Mouse (Mus musculus) C2C12 (cell line): ENCODE measurements around the gene Grhpr. TPM values are rescaled to one million over a fixed set of nuclear protein-coding genes. Genes with fewer than 3 reads are reported as not detected.

ENCODE experiments used
- H3K27me3 ChIP-seq: one replicate; pipeline ENCODE4 v1.6.1; 2011; ENCODE audit not compliant: control insufficient read depth, insufficient read depth, insufficient read length
- H3K36me3 ChIP-seq: one replicate; pipeline ENCODE4 v1.6.1; 2011; ENCODE audit not compliant: control insufficient read depth, insufficient read depth
- H3K4me3 ChIP-seq: one replicate; pipeline ENCODE4 v1.5.1; 2011; ENCODE audit warnings: mild to moderate bottlenecking, control low read depth; ENCODE audit not compliant: poor library complexity, insufficient read depth, severe bottlenecking
- H3K79me2 ChIP-seq: one replicate; pipeline ENCODE4 v1.6.1; 2011; ENCODE audit not compliant: control insufficient read depth, insufficient read depth
- H3K79me3 ChIP-seq: one replicate; pipeline ENCODE4 v1.6.1; 2011; ENCODE audit warnings: low read depth, control low read depth
- H3ac ChIP-seq: one replicate; pipeline ENCODE3; 2011; ENCODE audit warnings: low read depth; ENCODE audit not compliant: control insufficient read depth, insufficient read length
- CEBPB ChIP-seq: IDR thresholded peaks from one replicate; pipeline ENCODE4 v1.6.1; 2011; ENCODE audit warnings: low read depth, mild to moderate bottlenecking, control low read depth, moderate library complexity
- CTCF ChIP-seq: IDR thresholded peaks from one replicate; pipeline ENCODE4 v1.5.1; 2011; ENCODE audit not compliant: control insufficient read depth, insufficient read depth, insufficient read length
- FOSL1 ChIP-seq: IDR thresholded peaks from one replicate; pipeline ENCODE4 v1.8.0; 2011; ENCODE audit warnings: mild to moderate bottlenecking, low read length; ENCODE audit not compliant: poor library complexity, insufficient read depth, severe bottlenecking
- MAX ChIP-seq: IDR thresholded peaks from one replicate; pipeline ENCODE4 v1.6.1; 2011; ENCODE audit warnings: mild to moderate bottlenecking, control low read depth
- MYOD1 ChIP-seq: IDR thresholded peaks from one replicate; pipeline ENCODE4 v1.6.1; 2011; ENCODE audit warnings: low read depth; ENCODE audit not compliant: control insufficient read depth, insufficient read length
- MYOG ChIP-seq: IDR thresholded peaks from one replicate; pipeline ENCODE4 v1.6.1; 2011; ENCODE audit not compliant: control insufficient read depth, insufficient read length; ENCODE audit errors: extremely low read depth
- USF1 ChIP-seq: IDR thresholded peaks from one replicate; pipeline ENCODE4 v1.6.1; 2011; ENCODE audit warnings: low read depth, mild to moderate bottlenecking, control low read depth, moderate library complexity
- long read RNA-seq, 2 experiments: library from polyadenylated mRNA; unstranded; transcript quantifications; one replicate each; pipeline ENCODE4 v2.0.0; 2019 to 2020
- polyA plus RNA-seq: library from polyadenylated mRNA; unstranded; fragments of >200 nt; fragmentation: generic; extraction: Trizol; gene quantifications from one replicate; pipeline ENCODE4 v1.2.1, GENCODE M21; 2012; ENCODE audit warnings: missing spikeins

The Grhpr gene
- polyA plus RNA-seq = 24.0 TPM
- long read RNA-seq, experiment 1, transcript Grhpr-201 (9 exons, 1,280 nt) = major isoform, 33 of 41 reads
- long read RNA-seq, experiment 1, partial matches to known transcripts = 3 of 41 reads
- long read RNA-seq, experiment 1, other reads (novel, unspliced or antisense) = 5 of 41 reads
- long read RNA-seq, experiment 2, transcript Grhpr-201 (9 exons, 1,280 nt) = major isoform, 28 of 30 reads
- long read RNA-seq, experiment 2, partial matches to known transcripts = 0 of 30 reads
- long read RNA-seq, experiment 2, other reads (novel, unspliced or antisense) = 2 of 30 reads

- H3K27me3 ChIP-seq = no peaks in the 10 kb centered on the region
- H3K79me3 ChIP-seq = no peaks in the 10 kb centered on the region
- H3K79me2 ChIP-seq = no peaks in the 10 kb centered on the region
- peak within 1 kb of the TSS; percentile 89 for H3ac ChIP-seq
- no peaks in the 10 kb centered on the region for H3K36me3 ChIP-seq
- peak within 1 kb of the TSS; percentile 39 for H3K4me3 ChIP-seq
- TF ChIP-seq CTCF (no peak), CEBPB (no peak), MYOD1 (no peak), FOSL1 (no peak), USF1 (no peak), MYOG (no peak), MAX (no peak)
These were observed at the start of gene Grhpr for GRCm38 (mm10) chr4:44981280-44981973. Gene Grhpr (plus strand): TSS chr4:44981395.

GRCm38 (mm10) chr4:44931732-44932131 is 49.5 kb upstream of the Grhpr start:
- Histone ChIP-seq H3K79me2 (no peaks in the 10 kb centered on the region), H3ac (no peak overlapping the region), H3K79me3 (no peaks in the 10 kb centered on the region), H3K36me3 (peaks cover 51% of the 10 kb centered on the region), H3K27me3 (no peaks in the 10 kb centered on the region), H3K4me3 (no peak overlapping the region)
- TF ChIP-seq CTCF (no peak), FOSL1 (no peak), MAX (no peak), USF1 (no peak), MYOD1 (no peak), CEBPB (no peak), MYOG (no peak)

GRCm38 (mm10) chr4:44938359-44939340 is 42.5 kb upstream of the Grhpr start:
- H3K36me3 ChIP-seq = no peaks in the 10 kb centered on the region
- H3ac ChIP-seq = no peak overlapping the region
- TF ChIP-seq MAX (no peak), USF1 (no peak), FOSL1 (no peak), MYOD1 (no peak), CEBPB (no peak), CTCF (no peak)
- no peak overlapping the region for H3K4me3 ChIP-seq
- H3K27me3 ChIP-seq = peaks cover 10% of the 10 kb centered on the region
- no peaks in the 10 kb centered on the region for H3K79me3 ChIP-seq
- no peaks in the 10 kb centered on the region for H3K79me2 ChIP-seq

- no peak for TF ChIP-seq CTCF
- no peak for TF ChIP-seq CEBPB
- TF ChIP-seq USF1 = no peak
- TF ChIP-seq MYOD1 = no peak
- TF ChIP-seq FOSL1 = no peak
- TF ChIP-seq MYOG = no peak
- TF ChIP-seq MAX = no peak
- Histone ChIP-seq H3K36me3 (no peaks in the 10 kb centered on the region), H3K27me3 (peaks cover 12% of the 10 kb centered on the region)
These were observed 41.5 kb upstream of the Grhpr start for GRCm38 (mm10) chr4:44939576-44940249.

GRCm38 (mm10) chr4:44940286-44940685 is 40.9 kb upstream of the Grhpr start:
- Histone ChIP-seq H3K36me3 (no peaks in the 10 kb centered on the region), H3K4me3 (no peak overlapping the region), H3K27me3 (peaks cover 15% of the 10 kb centered on the region), H3K79me2 (no peaks in the 10 kb centered on the region), H3K79me3 (no peaks in the 10 kb centered on the region), H3ac (no peak overlapping the region)
- no peak for TF ChIP-seq MYOG
- no peak for TF ChIP-seq MYOD1
- TF ChIP-seq USF1 = no peak
- no peak for TF ChIP-seq MAX
- TF ChIP-seq CTCF = no peak
- TF ChIP-seq CEBPB = no peak
- TF ChIP-seq FOSL1 = no peak

More at GRCm38 (mm10) chr4:44939576-44940249, 41.5 kb upstream of the Grhpr start:
- Histone ChIP-seq H3K79me2 (no peaks in the 10 kb centered on the region), H3ac (no peak overlapping the region), H3K79me3 (no peaks in the 10 kb centered on the region), H3K4me3 (no peak overlapping the region)
